Mouse (Mus musculus) megakaryocyte, embryonic 14.5 days (primary cell): Measurements from ENCODE around the gene Cyp24a1.

Source experiments
- FLI1 ChIP-seq: IDR thresholded peaks from 2 replicates; pipeline ENCODE4 v1.6.1; 2012; ENCODE audit warnings: low read length, inconsistent platforms, mixed read lengths
- GATA1 ChIP-seq: IDR thresholded peaks from 3 replicates; pipeline ENCODE4 v1.6.1; 2012; ENCODE audit warnings: mixed read lengths, low read length, inconsistent platforms, borderline replicate concordance

- TF ChIP-seq GATA1 = no peak
- TF ChIP-seq FLI1 = no peak
Observed at GRCm38 (mm10) chr2:170534116-170534802, 37.3 kb upstream of the Cyp24a1 start.
